Mouse (Mus musculus): ENCODE data around the gene Tsks.
A peak's percentile ranks its signal among the peaks of the same experiment; 100 is the strongest.

Tsks gene

GRCm38 (mm10) chr7:44981539-44981938 lies 38.5 kb downstream of the Tsks start:
- DNase-seq (ENCODE audit: low spot score): no peak

- DNase-seq (ENCODE audit: low spot score): peak; percentile 80
Observed at GRCm38 (mm10) chr7:44983085-44983484, 40.1 kb downstream of the Tsks start.

GRCm38 (mm10) chr7:44983944-44984832 lies 41.2 kb downstream of the Tsks start:
- no peak for DNase-seq (ENCODE audit: low spot score)

DNA sequence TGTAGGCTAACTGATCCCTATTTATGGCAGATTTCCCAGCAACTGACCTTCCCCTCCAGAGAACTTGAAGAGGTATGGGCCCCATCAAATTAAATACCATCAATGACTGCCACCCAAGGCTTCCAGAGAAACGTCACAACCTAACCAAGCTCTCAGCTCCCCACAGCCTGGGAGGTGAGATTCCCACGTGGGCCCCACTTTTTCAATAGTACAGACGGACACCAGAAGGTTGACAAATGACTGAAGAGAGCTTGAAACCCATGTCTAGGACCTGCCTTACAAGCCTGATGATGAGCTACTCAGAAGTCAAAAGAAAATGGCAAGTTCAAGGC lies 41.8 kb downstream of the Tsks start:
- no peak for DNase-seq (ENCODE audit: low spot score)

- no peak for DNase-seq (ENCODE audit: low spot score)
Observed at GRCm38 (mm10) chr7:44985595-44986191, 42.7 kb downstream of the Tsks start.

DNA sequence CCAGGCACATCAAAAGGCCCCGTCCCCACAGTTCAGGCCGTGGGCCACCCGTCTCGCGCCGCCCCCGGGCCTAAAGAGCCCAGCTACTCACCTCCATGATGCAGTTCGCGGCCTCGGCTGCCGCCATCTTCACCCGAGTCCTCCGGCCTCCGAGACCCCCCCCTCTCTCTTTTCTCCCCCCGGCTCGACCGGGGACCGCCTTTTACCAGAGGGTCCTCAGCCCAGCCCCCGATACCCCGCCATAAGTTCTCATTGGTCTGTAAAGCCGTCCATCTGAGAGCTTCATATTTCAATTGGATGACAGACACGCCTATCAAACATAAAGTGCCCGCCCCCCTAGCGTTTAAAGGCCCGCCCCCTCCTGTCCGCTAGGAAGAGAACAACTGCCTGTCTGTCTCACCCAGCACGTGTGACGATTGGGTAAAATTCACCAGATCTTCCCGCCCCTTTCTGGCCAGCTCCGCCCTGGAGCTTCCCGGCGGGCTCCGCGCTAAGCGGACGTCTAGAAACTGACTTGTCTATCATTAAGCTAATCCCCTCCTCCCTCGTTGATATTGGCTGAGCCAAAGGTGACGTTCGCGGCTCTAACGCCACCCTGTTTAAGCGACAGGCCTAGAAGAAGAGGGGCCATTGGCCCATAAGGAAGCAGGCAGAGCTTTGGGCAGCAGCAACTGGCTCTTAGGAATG lies 43.3 kb downstream of the Tsks start, which contains the start of gene Prmt1:
TSS of gene Prmt1 (minus strand) at position 377 of the 687 bp plus-strand sequence.
- DNase-seq (ENCODE audit: low spot score): peak; percentile 95

DNA sequence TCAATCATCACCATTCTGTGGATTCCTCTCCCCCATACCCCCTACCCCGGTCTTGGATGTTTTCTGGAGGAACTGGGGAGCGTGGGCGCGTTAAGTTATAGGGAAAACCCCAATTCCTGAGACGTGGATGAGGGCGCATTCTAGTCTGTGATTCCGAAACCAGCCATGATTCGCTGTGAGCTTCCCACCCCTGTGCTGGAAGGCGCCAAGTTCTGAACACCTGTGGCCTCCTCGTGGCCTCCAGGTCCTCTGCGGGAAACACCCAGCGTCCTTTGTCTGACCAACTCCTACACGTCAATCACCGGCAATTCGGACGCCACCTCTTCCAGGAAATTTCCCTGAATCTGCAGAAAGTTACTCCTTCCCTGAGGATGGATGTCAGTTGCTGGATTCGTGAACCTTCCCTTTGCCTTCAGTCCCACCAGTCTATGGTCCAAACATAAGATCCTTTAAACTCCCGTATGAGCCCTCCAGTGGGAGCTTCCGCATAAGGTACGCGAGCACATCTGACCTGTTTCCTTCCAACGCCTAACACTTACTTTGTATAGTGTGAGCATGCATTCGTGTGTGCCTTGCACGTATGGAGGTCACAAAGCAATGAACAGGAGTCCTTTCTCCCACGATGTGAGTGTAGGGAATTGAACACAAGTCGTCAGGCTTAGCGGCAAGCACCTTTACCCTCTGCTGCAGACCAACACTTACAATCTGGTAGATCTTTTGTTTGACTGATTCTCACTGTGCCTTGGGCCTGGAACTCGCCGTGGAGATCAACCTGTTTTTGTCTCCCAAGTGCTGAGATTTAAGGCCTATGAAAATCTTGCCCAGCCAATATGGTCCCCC lies 44.1 kb downstream of the Tsks start:
- DNase-seq (ENCODE audit: low spot score): no peak

GRCm38 (mm10) chr7:44996672-44997071 lies 53.7 kb downstream of the Tsks start:
- DNase-seq (ENCODE audit: low spot score): no peak

- peak; percentile 97 for DNase-seq (ENCODE audit: low spot score)
Observed at GRCm38 (mm10) chr7:44997231-44997939, 54.4 kb downstream of the Tsks start, which contains the start of gene Irf3. Irf3 (plus strand) TSS chr7:44997648.

DNA sequence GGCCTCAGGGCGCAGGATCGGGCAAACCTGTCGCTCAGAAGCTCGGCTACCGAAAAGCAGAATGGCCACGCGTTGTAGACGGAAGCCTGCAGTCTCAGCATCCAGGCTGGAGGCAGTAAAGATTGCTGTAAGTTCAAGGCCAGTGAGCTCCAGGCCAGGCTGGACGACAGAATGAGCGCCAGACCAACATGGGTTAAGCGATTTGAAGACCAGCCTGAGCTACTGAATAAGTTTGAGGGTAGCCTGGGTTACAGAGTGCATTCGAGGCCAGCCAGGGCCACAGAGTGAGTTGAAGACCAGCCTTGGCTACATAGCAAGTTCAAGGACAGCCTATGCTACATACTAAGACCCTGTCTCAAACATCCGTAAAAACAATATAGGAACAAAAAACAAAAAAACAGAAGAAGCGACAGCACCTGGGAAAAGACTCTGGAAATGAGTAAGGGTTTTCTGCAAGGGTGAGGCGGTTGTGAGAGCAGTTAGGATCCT lies 55.0 kb downstream of the Tsks start:
- DNase-seq (ENCODE audit: low spot score): no peak

DNA sequence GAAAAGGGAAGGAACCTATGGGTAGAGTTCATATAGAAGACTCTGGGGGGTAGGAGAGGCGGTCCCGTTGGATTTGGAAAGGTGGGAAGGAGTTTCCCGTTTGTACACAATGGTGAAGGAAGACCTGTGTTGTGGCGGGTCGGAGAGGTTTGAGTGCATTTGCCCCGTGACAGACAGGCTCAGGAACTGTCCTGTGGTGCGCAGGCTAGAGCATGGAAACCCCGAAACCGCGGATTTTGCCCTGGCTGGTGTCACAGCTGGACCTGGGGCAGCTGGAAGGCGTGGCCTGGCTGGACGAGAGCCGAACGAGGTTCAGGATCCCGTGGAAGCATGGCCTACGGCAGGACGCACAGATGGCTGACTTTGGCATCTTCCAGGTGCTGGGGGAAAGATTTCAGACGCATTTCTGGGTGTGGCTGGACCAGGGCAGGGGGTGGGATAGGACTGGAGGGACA lies 55.5 kb downstream of the Tsks start, which contains the start of gene Bcl2l12:
TSS of gene Bcl2l12 (minus strand) at position 212 of the 455 bp plus-strand sequence.
- DNase-seq (ENCODE audit: low spot score): peak; percentile 30

DNA sequence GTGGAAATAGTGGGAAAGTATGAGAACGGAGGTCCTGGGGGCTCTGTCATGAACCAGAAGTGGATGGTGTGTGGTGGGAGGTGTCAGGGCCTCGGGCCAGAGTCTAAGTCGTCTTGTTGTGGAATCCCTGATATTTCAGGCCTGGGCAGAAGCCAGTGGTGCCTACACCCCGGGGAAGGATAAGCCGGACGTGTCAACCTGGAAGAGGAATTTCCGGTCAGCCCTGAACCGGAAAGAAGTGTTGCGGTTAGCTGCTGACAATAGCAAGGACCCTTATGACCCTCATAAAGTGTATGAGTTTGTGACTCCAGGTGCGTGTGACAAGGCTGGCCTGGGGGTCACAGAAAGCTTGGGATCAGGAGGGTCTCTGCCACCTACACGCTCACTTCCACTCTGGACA lies 56.7 kb downstream of the Tsks start:
- no peak for DNase-seq (ENCODE audit: low spot score)

GRCm38 (mm10) chr7:45000539-45001114 lies 57.6 kb downstream of the Tsks start:
- DNase-seq (ENCODE audit: low spot score): no peak

- DNase-seq (ENCODE audit: low spot score): no peak
Observed at GRCm38 (mm10) chr7:45002440-45002839, 59.4 kb downstream of the Tsks start.

DNA sequence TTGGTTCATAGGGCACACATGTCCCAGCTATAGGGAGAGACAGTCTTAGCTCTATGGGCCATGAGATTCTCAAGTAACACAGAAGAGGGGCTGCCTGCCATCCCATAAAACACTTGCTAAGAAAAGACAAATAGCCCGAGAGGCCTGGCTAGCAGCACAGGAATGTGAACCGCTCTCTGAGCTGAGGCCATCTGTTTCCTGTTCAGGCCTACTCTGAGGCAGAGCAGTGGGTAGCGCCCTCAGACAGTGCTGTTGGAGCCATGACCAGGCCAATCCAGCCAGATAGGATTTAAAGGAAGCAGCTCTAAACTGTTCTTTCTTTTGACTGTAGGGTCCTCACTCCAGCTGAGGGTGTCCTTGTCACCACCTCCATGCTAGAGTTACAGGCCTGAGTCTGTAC lies 61.5 kb downstream of the Tsks start:
- no peak for DNase-seq (ENCODE audit: low spot score)

GRCm38 (mm10) chr7:45005321-45005992 lies 62.5 kb downstream of the Tsks start:
- no peak for DNase-seq (ENCODE audit: low spot score)

GRCm38 (mm10) chr7:45006503-45006902 lies 63.5 kb downstream of the Tsks start:
- DNase-seq (ENCODE audit: low spot score): no peak

DNA sequence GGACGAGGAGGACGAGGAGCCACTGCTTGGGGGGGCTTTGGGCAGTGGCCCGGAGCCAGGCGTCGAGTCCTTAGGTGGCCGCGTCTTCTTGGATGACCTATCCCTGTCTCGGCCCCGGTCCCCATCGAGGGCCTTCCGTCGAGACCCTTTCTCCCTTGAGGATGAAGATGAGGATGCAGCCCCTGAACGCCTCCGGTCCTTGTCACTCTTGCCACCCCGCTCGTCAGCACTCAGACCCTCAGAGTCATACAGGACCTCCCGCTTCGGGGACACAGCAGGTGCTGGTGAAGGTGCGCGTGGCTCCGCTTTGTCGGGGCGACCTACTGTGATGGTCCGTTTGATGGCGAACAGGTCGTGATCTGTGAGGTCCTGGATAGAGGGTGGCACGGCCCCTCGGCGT lies 64.1 kb downstream of the Tsks start:
- no peak for DNase-seq (ENCODE audit: low spot score)
